ENCODE assay signal across 9 mouse cellular contexts in the genomic region with DNA sequence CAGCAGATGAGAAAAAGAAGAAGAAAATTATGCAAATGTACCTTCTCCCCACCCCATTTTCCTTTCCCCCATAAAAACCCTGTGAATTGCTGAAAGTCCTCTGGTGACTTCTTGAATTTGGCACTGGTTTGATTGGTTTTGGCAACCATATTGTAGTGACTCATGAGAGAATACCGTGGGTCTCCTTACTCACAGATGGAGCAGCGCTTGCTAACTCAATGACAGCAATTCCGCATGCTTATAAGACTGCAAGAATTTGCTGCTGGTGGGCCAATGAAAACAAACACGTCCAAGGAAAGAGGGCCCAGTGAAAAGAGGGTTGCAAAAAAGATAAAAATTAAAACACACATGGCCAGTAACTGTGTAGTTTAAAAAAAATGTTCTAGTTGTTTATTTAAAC.
DNase-seq lines count a peak whose midpoint lies in the region; ATAC-seq and TF ChIP-seq lines count a peak whose summit lies in the region.
"Had no signal": no experiment of that assay in that cellular context is flagged by ENCODE, and none has a peak within 500 bp of the region (broad histone marks: within the 10 kb centered on the region; RNA-seq: fewer than 3 reads in every experiment).

No protein-coding gene starts in this region.

- no peak for ATAC-seq in midbrain, postnatal 0 days (ENCODE audit: low FRiP score)
- ATAC-seq: forebrain, embryonic 13.5 days had no signal

- H3K4me2 ChIP-seq in midbrain, postnatal 0 days (ENCODE audit: low read depth, low read length, poor library complexity, severe bottlenecking) = no peak overlapping the region
- H3K4me2 ChIP-seq: forebrain, embryonic 13.5 days had no signal

- 80% methylated on average over 4 of the region's 4 CpGs for WGBS in midbrain, postnatal 0 days
- 82% methylated on average over 4 of the region's 4 CpGs for WGBS in midbrain, embryonic 10.5 days

- no peak overlapping the region for H3K9ac ChIP-seq in midbrain, postnatal 0 days (replicated peaks; ENCODE audit: low read length, poor library complexity, severe bottlenecking)
- H3K9ac ChIP-seq: forebrain, embryonic 13.5 days had no signal

- H3K27ac ChIP-seq in midbrain, postnatal 0 days (ENCODE audit: low read depth, low read length) = no peak overlapping the region
- H3K27ac ChIP-seq in midbrain, embryonic 10.5 days (replicated peaks) = no peak overlapping the region
- H3K27ac ChIP-seq: forebrain, embryonic 13.5 days had no signal

- H3K36me3 ChIP-seq in midbrain, postnatal 0 days (ENCODE audit: insufficient read depth, low read length) = no peaks in the 10 kb centered on the region
- no peaks in the 10 kb centered on the region for H3K36me3 ChIP-seq in midbrain, embryonic 10.5 days

- no peak for TF ChIP-seq CTCF in midbrain, postnatal 0 days (IDR thresholded peaks at IDR 0.05)

- no peaks in the 10 kb centered on the region for H3K9me3 ChIP-seq in midbrain, postnatal 0 days (ENCODE audit: low read length)
- H3K9me3 ChIP-seq in midbrain, embryonic 10.5 days (replicated peaks) = peaks cover 8% of the 10 kb centered on the region; the same call in 1 of the 2 replicates

- DNase-seq in cerebellum, postnatal 14 days = peak; percentile 5 to 25
- DNase-seq in cerebellum, adult 9-10 months = no peak
- DNase-seq in midbrain, postnatal 0 days (ENCODE audit: low spot score) = peak; percentile 12
- DNase-seq in midbrain, embryonic 10.5 days (ENCODE audit: low spot score) = no peak
- DNase-seq in kidney, adult 8-10 months = peak; percentile 2 to 30
- DNase-seq in lung, postnatal 36 days = peak; percentile 50
- no peak for DNase-seq in retina, embryonic 14.5 days (ENCODE audit: low spot score)
- no peak for DNase-seq in gastrocnemius, postnatal 14 days

- no peaks in the 10 kb centered on the region for H3K4me1 ChIP-seq in midbrain, postnatal 0 days (ENCODE audit: insufficient read depth, low read length)
- no peaks in the 10 kb centered on the region for H3K4me1 ChIP-seq in midbrain, embryonic 10.5 days
- H3K4me1 ChIP-seq: forebrain, embryonic 13.5 days had no signal

- no peak overlapping the region for H3K4me3 ChIP-seq in midbrain, postnatal 0 days (ENCODE audit: low read depth, low read length)
- H3K4me3 ChIP-seq in midbrain, embryonic 10.5 days = no peak overlapping the region
- H3K4me3 ChIP-seq: forebrain, embryonic 13.5 days had no signal

- intact Hi-C loops in gastrocnemius, postnatal 14 days (cut with DNase I; ENCODE audit: low total_unique reads) = no loop called here

- no peaks in the 10 kb centered on the region for H3K27me3 ChIP-seq in midbrain, postnatal 0 days (ENCODE audit: insufficient read depth, low read length)
- no peaks in the 10 kb centered on the region for H3K27me3 ChIP-seq in midbrain, embryonic 10.5 days (ENCODE audit: low read depth, poor library complexity, severe bottlenecking)
- H3K27me3 ChIP-seq: forebrain, embryonic 13.5 days had no signal

Comparison
In these comparisons a context has a peak if more than half of its experiments do, and no peak if none do; other contexts are left out.
1. DNase-seq: peak in cerebellum, postnatal 14 days (2 of 2), midbrain, postnatal 0 days (single experiment), kidney, adult 8-10 months (2 of 2) and lung, postnatal 36 days (single experiment); none in cerebellum, adult 9-10 months (single experiment), midbrain, embryonic 10.5 days (single experiment), retina, embryonic 14.5 days (single experiment) and gastrocnemius, postnatal 14 days (single experiment).